Mouse (Mus musculus) forebrain, embryonic 12.5 days (tissue): ENCODE data around the gene Sh2d1b1. TPM values are rescaled to one million over a fixed set of nuclear protein-coding genes. Genes with fewer than 3 reads are reported as not detected.

Experiments
- ATAC-seq: fragments of 200-750 bp; cut with Nextera tagmentation; 2 replicates; pipeline ENCODE4 v1.8.0; 2017; ENCODE audit warnings: moderate TSS enrichment; ENCODE audit not compliant: low FRiP score
- H3K27ac ChIP-seq: fragments of 300-500 bp; sonication (generic); 2 replicates; pipeline ENCODE4 v1.5.1; 2016; ENCODE audit warnings: mild to moderate bottlenecking
- H3K27me3 ChIP-seq: fragments of 300-500 bp; sonication (generic); 2 replicates; pipeline ENCODE4 v1.6.1; 2016; ENCODE audit warnings: mild to moderate bottlenecking
- H3K36me3 ChIP-seq: fragments of 300-500 bp; sonication (generic); replicated peaks from 2 replicates; pipeline ENCODE4 v1.6.1; 2016; ENCODE audit warnings: mild to moderate bottlenecking
- H3K4me1 ChIP-seq: fragments of 300-500 bp; sonication (generic); 2 replicates; pipeline ENCODE4 v1.6.1; 2016
- H3K4me2 ChIP-seq: fragments of 300-500 bp; sonication (generic); 2 replicates; pipeline ENCODE4 v1.6.1; 2016; ENCODE audit warnings: mild to moderate bottlenecking, moderate library complexity
- H3K4me3 ChIP-seq: fragments of 300-500 bp; sonication (generic); replicated peaks from 2 replicates; pipeline ENCODE4 v1.5.1; 2016; ENCODE audit warnings: mild to moderate bottlenecking
- H3K9ac ChIP-seq: fragments of 300-500 bp; sonication (generic); 2 replicates; pipeline ENCODE4 v1.6.1; 2016; ENCODE audit warnings: mild to moderate bottlenecking
- H3K9me3 ChIP-seq: fragments of 300-500 bp; sonication (generic); 2 replicates; pipeline ENCODE4 v1.6.1; 2016
- WGBS: fragments of 180-500 bp; shearing (Covaris S2); methylation state at CpG from one replicate; pipeline ENCODE4 v1.1.7; 2016; 5-methylcytosine and 5-hydroxymethylcytosine counted together
- polyA plus RNA-seq: library from polyadenylated mRNA; unstranded; fragments of >200 nt; fragmentation: Nextera tagmentation; extraction: Ambion mirVana; gene quantifications from 2 replicates; pipeline ENCODE4 v1.2.1, GENCODE M21; 2016

Gene Sh2d1b1
- polyA plus RNA-seq, 1 experiment from 2014 or later = 0.08 TPM

- Histone ChIP-seq H3K4me3 (no peak overlapping the region), H3K36me3 (no peaks in the 10 kb centered on the region), H3K4me1 (peaks cover 6% of the 10 kb centered on the region; the same call in 1 of the 2 replicates), H3K27ac (no peak overlapping the region), H3K4me2 (no peak overlapping the region), H3K27me3 (no peaks in the 10 kb centered on the region), H3K9me3 (no peaks in the 10 kb centered on the region), H3K9ac (no peak overlapping the region)
- WGBS = 70% methylated on average over 15 of the region's 15 CpGs
- no peak for ATAC-seq
Observed at GRCm38 (mm10) chr1:170294786-170295570, 17.9 kb downstream of the Sh2d1b1 start.

- Histone ChIP-seq H3K9me3 (no peaks in the 10 kb centered on the region), H3K36me3 (0 out of 2 replicates have a peak, but pooled peaks cover 9% of the 10 kb centered on the region), H3K4me1 (peaks cover 11% of the 10 kb centered on the region; the same call in 1 of the 2 replicates), H3K9ac (no peak overlapping the region), H3K4me3 (no peak overlapping the region), H3K27ac (no peak overlapping the region), H3K27me3 (no peaks in the 10 kb centered on the region), H3K4me2 (no peak overlapping the region)
- no peak for ATAC-seq
- 83% methylated on average over 4 of the region's 4 CpGs for WGBS
Observed at GRCm38 (mm10) chr1:170299496-170299895, 22.4 kb downstream of the Sh2d1b1 start.

GRCm38 (mm10) chr1:170301686-170302085 lies 24.6 kb downstream of the Sh2d1b1 start:
- no peak for ATAC-seq
- WGBS = 97% methylated on average over 9 of the region's 9 CpGs
- peaks cover 5% of the 10 kb centered on the region; the same call in 1 of the 2 replicates for H3K4me1 ChIP-seq

GRCm38 (mm10) chr1:170302456-170302855 lies 25.3 kb downstream of the Sh2d1b1 start:
- Histone ChIP-seq H3K27me3 (no peaks in the 10 kb centered on the region), H3K4me2 (no peak overlapping the region), H3K27ac (no peak overlapping the region), H3K4me3 (no peak overlapping the region), H3K36me3 (0 out of 2 replicates have a peak, but pooled peaks cover 12% of the 10 kb centered on the region), H3K9ac (no peak overlapping the region), H3K9me3 (no peaks in the 10 kb centered on the region), H3K4me1 (peaks cover 5% of the 10 kb centered on the region; the same call in 1 of the 2 replicates)
- 82% methylated on average over 6 of the region's 6 CpGs for WGBS
- no peak for ATAC-seq

More at GRCm38 (mm10) chr1:170301686-170302085, 24.6 kb downstream of the Sh2d1b1 start:
- no peak overlapping the region for H3K9ac ChIP-seq
- 0 out of 2 replicates have a peak, but pooled peaks cover 12% of the 10 kb centered on the region for H3K36me3 ChIP-seq
- no peak overlapping the region for H3K4me2 ChIP-seq
- no peaks in the 10 kb centered on the region for H3K9me3 ChIP-seq
- no peaks in the 10 kb centered on the region for H3K27me3 ChIP-seq
- H3K27ac ChIP-seq = no peak overlapping the region
- no peak overlapping the region for H3K4me3 ChIP-seq

GRCm38 (mm10) chr1:170303103-170303502 lies 26.0 kb downstream of the Sh2d1b1 start:
- Histone ChIP-seq H3K9ac (no peak overlapping the region), H3K9me3 (no peaks in the 10 kb centered on the region), H3K4me1 (peaks cover 5% of the 10 kb centered on the region; the same call in 1 of the 2 replicates), H3K4me3 (no peak overlapping the region), H3K27ac (no peak overlapping the region), H3K4me2 (no peak overlapping the region), H3K36me3 (0 out of 2 replicates have a peak, but pooled peaks cover 12% of the 10 kb centered on the region), H3K27me3 (no peaks in the 10 kb centered on the region)
- ATAC-seq = no peak
- WGBS = 69% methylated on average over 6 of the region's 6 CpGs

GRCm38 (mm10) chr1:170305002-170305401 lies 27.9 kb downstream of the Sh2d1b1 start:
- no peaks in the 10 kb centered on the region for H3K27me3 ChIP-seq
- H3K36me3 ChIP-seq = 0 out of 2 replicates have a peak, but pooled peaks cover 12% of the 10 kb centered on the region
- no peak overlapping the region for H3K4me3 ChIP-seq
- no peaks in the 10 kb centered on the region for H3K9me3 ChIP-seq
- no peak overlapping the region for H3K9ac ChIP-seq
- H3K27ac ChIP-seq = no peak overlapping the region
- ATAC-seq = no peak
- H3K4me1 ChIP-seq = peaks cover 5% of the 10 kb centered on the region; the same call in 1 of the 2 replicates
- H3K4me2 ChIP-seq = no peak overlapping the region
- whole genome bisulfite sequencing = 97% methylated on average over 10 of the region's 10 CpGs

GRCm38 (mm10) chr1:170306232-170306631 lies 29.1 kb downstream of the Sh2d1b1 start, which contains the start of gene Gm7694:
Gm7694 (minus strand) TSS chr1:170306332.
- no peaks in the 10 kb centered on the region for H3K27me3 ChIP-seq
- H3K4me1 ChIP-seq = peaks cover 5% of the 10 kb centered on the region; the same call in 1 of the 2 replicates
- WGBS = 94% methylated on average over 4 of the region's 4 CpGs
- no peaks in the 10 kb centered on the region for H3K9me3 ChIP-seq
- H3K27ac ChIP-seq = no peak within 1 kb of the TSS
- H3K4me3 ChIP-seq = no peak within 1 kb of the TSS
- H3K36me3 ChIP-seq = 0 out of 2 replicates have a peak, but pooled peaks cover 3% of the 10 kb centered on the region
- ATAC-seq = no peak
- no peak within 1 kb of the TSS for H3K4me2 ChIP-seq
- H3K9ac ChIP-seq = no peak within 1 kb of the TSS

GRCm38 (mm10) chr1:170308503-170308902 lies 31.4 kb downstream of the Sh2d1b1 start, which contains the start of gene Spata46:
Spata46 (plus strand) TSS chr1:170308803.
- H3K27ac ChIP-seq = no peak within 1 kb of the TSS
- no peak for ATAC-seq
- H3K4me1 ChIP-seq = peaks cover 6% of the 10 kb centered on the region; the same call in 1 of the 2 replicates
- 0 out of 2 replicates have a peak, but pooled peaks cover 3% of the 10 kb centered on the region for H3K36me3 ChIP-seq
- 92% methylated on average over 4 of the region's 4 CpGs for WGBS
- no peak within 1 kb of the TSS for H3K4me2 ChIP-seq
- no peak within 1 kb of the TSS for H3K9ac ChIP-seq
- H3K27me3 ChIP-seq = no peaks in the 10 kb centered on the region
- no peaks in the 10 kb centered on the region for H3K9me3 ChIP-seq
- no peak within 1 kb of the TSS for H3K4me3 ChIP-seq

GRCm38 (mm10) chr1:170311431-170311830 lies 34.3 kb downstream of the Sh2d1b1 start:
- 80% methylated on average over 6 of the region's 6 CpGs for WGBS
- ATAC-seq = no peak

GRCm38 (mm10) chr1:170322046-170322445 lies 44.9 kb downstream of the Sh2d1b1 start:
- no peak for ATAC-seq
- Histone ChIP-seq H3K4me3 (no peak overlapping the region), H3K9ac (no peak overlapping the region), H3K27me3 (no peaks in the 10 kb centered on the region), H3K9me3 (no peaks in the 10 kb centered on the region), H3K36me3 (peaks cover 19% of the 10 kb centered on the region), H3K4me1 (no peaks in the 10 kb centered on the region), H3K27ac (no peak overlapping the region), H3K4me2 (no peak overlapping the region)
- 89% methylated on average over 2 of the region's 2 CpGs for WGBS

More at GRCm38 (mm10) chr1:170311431-170311830, 34.3 kb downstream of the Sh2d1b1 start:
- Histone ChIP-seq H3K4me3 (no peak overlapping the region), H3K36me3 (no peaks in the 10 kb centered on the region), H3K27ac (no peak overlapping the region), H3K9ac (no peak overlapping the region), H3K9me3 (no peaks in the 10 kb centered on the region), H3K4me2 (no peak overlapping the region), H3K4me1 (peaks cover 6% of the 10 kb centered on the region; the same call in 1 of the 2 replicates), H3K27me3 (no peaks in the 10 kb centered on the region)

GRCm38 (mm10) chr1:170323001-170323400 lies 45.9 kb downstream of the Sh2d1b1 start:
- H3K4me2 ChIP-seq = no peak overlapping the region
- H3K4me1 ChIP-seq = no peaks in the 10 kb centered on the region
- peaks cover 15% of the 10 kb centered on the region for H3K36me3 ChIP-seq
- no peak overlapping the region for H3K4me3 ChIP-seq
- ATAC-seq = no peak
- WGBS = 92% methylated on average over 10 of the region's 10 CpGs
- H3K9me3 ChIP-seq = no peaks in the 10 kb centered on the region
- H3K9ac ChIP-seq = no peak overlapping the region
- no peak overlapping the region for H3K27ac ChIP-seq
- H3K27me3 ChIP-seq = no peaks in the 10 kb centered on the region

- no peak overlapping the region for H3K4me3 ChIP-seq
- no peaks in the 10 kb centered on the region for H3K4me1 ChIP-seq
- no peak for ATAC-seq
- H3K9ac ChIP-seq = no peak overlapping the region
- no peaks in the 10 kb centered on the region for H3K27me3 ChIP-seq
- no peak overlapping the region for H3K27ac ChIP-seq
- WGBS = 83% methylated on average over 1 of the region's 1 CpGs
- no peak overlapping the region for H3K4me2 ChIP-seq
- H3K36me3 ChIP-seq = peaks cover 6% of the 10 kb centered on the region; the same call in 1 of the 2 replicates
- H3K9me3 ChIP-seq = no peaks in the 10 kb centered on the region
Observed at GRCm38 (mm10) chr1:170324312-170324711, 47.2 kb downstream of the Sh2d1b1 start.
